ENCODE assay signal across 30 mouse cellular contexts in the genomic region with DNA sequence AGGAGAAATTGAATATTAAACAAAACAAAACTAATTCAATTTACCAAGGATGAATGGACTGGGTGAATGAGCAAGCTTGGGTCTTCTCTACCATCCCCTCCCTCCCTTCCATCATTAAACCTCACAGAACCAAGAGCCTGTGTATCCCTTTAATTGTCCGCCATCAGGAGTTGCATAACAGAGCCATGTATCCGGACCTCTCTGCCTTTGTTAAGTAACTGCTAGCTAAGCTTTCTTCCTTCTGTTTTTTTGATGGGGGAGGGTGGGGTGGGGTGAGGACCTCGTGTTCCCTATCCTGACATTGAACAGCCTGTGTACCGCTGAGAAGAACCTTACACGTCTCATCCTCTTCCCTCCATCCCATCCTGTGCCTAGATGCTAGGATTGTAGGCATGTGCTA.
DNase-seq lines count a peak whose midpoint lies in the region; ATAC-seq and TF ChIP-seq lines count a peak whose summit lies in the region.
"Had no signal": no experiment of that assay in that cellular context is flagged by ENCODE, and none has a peak within 500 bp of the region (broad histone marks: within the 10 kb centered on the region; RNA-seq: fewer than 3 reads in every experiment).

No protein-coding gene starts in this region.

- ATAC-seq in liver, postnatal 0 days = peak; percentile 17; the same call in 1 of the 2 replicates
- no peak for ATAC-seq in liver, embryonic 12.5 days
- peak; percentile 54 for ATAC-seq in granulocyte monocyte progenitor cell, adult 5-6 weeks (replicated peaks; ENCODE audit: poor library complexity, severe bottlenecking)
- no peak for ATAC-seq in hindbrain, embryonic 12.5 days (ENCODE audit: low FRiP score)
- ATAC-seq: activated CD4-positive, CD25-positive, alpha-beta regulatory T cell, adult 4 months; forebrain, embryonic 15.5 days; Patski had no signal

- WGBS in liver, postnatal 0 days (ENCODE audit: insufficient replicate concordance) = 36% methylated on average over 5 of the region's 5 CpGs
- 40% methylated on average over 5 of the region's 5 CpGs for WGBS in liver, embryonic 12.5 days (ENCODE audit: insufficient replicate concordance)
- 66% methylated on average over 5 of the region's 5 CpGs for WGBS in hindbrain, embryonic 12.5 days

- TF ChIP-seq CTCF in liver, postnatal 0 days (IDR thresholded peaks at IDR 0.05; ENCODE audit: low read depth) = no peak

- no peak overlapping the region for H3K27ac ChIP-seq in liver, postnatal 0 days (ENCODE audit: low read depth)
- H3K27ac ChIP-seq in liver, embryonic 12.5 days = no peak overlapping the region
- H3K27ac ChIP-seq in hindbrain, embryonic 12.5 days = no peak overlapping the region
- H3K27ac ChIP-seq: embryonic facial prominence, embryonic 10.5 days; embryonic facial prominence, embryonic 13.5 days; forebrain, embryonic 12.5 days; forebrain, embryonic 15.5 days; heart, embryonic 15.5 days; hindbrain, embryonic 15.5 days had no signal

- H3K4me1 ChIP-seq in liver, postnatal 0 days (ENCODE audit: insufficient read depth) = no peaks in the 10 kb centered on the region
- no peaks in the 10 kb centered on the region for H3K4me1 ChIP-seq in liver, embryonic 12.5 days
- H3K4me1 ChIP-seq in hindbrain, embryonic 12.5 days = no peaks in the 10 kb centered on the region
- H3K4me1 ChIP-seq: heart, embryonic 12.5 days; heart, embryonic 15.5 days; hindbrain, embryonic 15.5 days had no signal

- no peak overlapping the region for H3K9ac ChIP-seq in liver, postnatal 0 days (replicated peaks)
- no peak overlapping the region for H3K9ac ChIP-seq in liver, embryonic 12.5 days
- H3K9ac ChIP-seq in hindbrain, embryonic 12.5 days = no peak overlapping the region
- H3K9ac ChIP-seq: embryonic facial prominence, embryonic 13.5 days; forebrain, embryonic 12.5 days; forebrain, embryonic 15.5 days; heart, embryonic 12.5 days; heart, embryonic 15.5 days; hindbrain, embryonic 15.5 days had no signal

- no peaks in the 10 kb centered on the region for H3K27me3 ChIP-seq in liver, postnatal 0 days (ENCODE audit: insufficient read depth, low read length)
- no peaks in the 10 kb centered on the region; the same call in 1 of the 2 replicates for H3K27me3 ChIP-seq in liver, embryonic 12.5 days (replicated peaks)
- H3K27me3 ChIP-seq in hindbrain, embryonic 12.5 days = peaks cover 10% of the 10 kb centered on the region
- H3K27me3 ChIP-seq: CH12.LX had no signal

- H3K9me3 ChIP-seq in liver, postnatal 0 days (ENCODE audit: low read length) = no peaks in the 10 kb centered on the region
- H3K9me3 ChIP-seq in liver, embryonic 12.5 days (replicated peaks) = no peaks in the 10 kb centered on the region
- no peaks in the 10 kb centered on the region for H3K9me3 ChIP-seq in hindbrain, embryonic 12.5 days (replicated peaks)
- H3K9me3 ChIP-seq: embryonic facial prominence, embryonic 10.5 days; embryonic facial prominence, embryonic 13.5 days; forebrain, embryonic 12.5 days; forebrain, embryonic 15.5 days; heart, embryonic 12.5 days; heart, embryonic 15.5 days; hindbrain, embryonic 15.5 days had no signal

- no peak overlapping the region for H3K4me2 ChIP-seq in liver, postnatal 0 days (ENCODE audit: low read depth, low read length)
- H3K4me2 ChIP-seq in liver, embryonic 12.5 days = no peak overlapping the region
- H3K4me2 ChIP-seq in hindbrain, embryonic 12.5 days (replicated peaks) = no peak overlapping the region
- H3K4me2 ChIP-seq: embryonic facial prominence, embryonic 13.5 days; forebrain, embryonic 12.5 days; forebrain, embryonic 15.5 days; heart, embryonic 12.5 days; heart, embryonic 15.5 days; hindbrain, embryonic 15.5 days had no signal

- no peak for TF ChIP-seq EP300 in liver, postnatal 0 days (IDR thresholded peaks at IDR 0.05; ENCODE audit: low read depth)

- no peaks in the 10 kb centered on the region for H3K36me3 ChIP-seq in liver, postnatal 0 days (replicated peaks; ENCODE audit: insufficient read depth, low read length)
- no peaks in the 10 kb centered on the region for H3K36me3 ChIP-seq in liver, embryonic 12.5 days
- no peaks in the 10 kb centered on the region for H3K36me3 ChIP-seq in hindbrain, embryonic 12.5 days
- H3K36me3 ChIP-seq: embryonic facial prominence, embryonic 10.5 days; embryonic facial prominence, embryonic 13.5 days; forebrain, embryonic 12.5 days; forebrain, embryonic 15.5 days; G1E; heart, embryonic 12.5 days; heart, embryonic 15.5 days; hindbrain, embryonic 15.5 days had no signal

- no peak overlapping the region for H3K4me3 ChIP-seq in liver, postnatal 0 days (ENCODE audit: low read depth, low read length)
- no peak overlapping the region for H3K4me3 ChIP-seq in liver, embryonic 12.5 days
- no peak overlapping the region for H3K4me3 ChIP-seq in hindbrain, embryonic 12.5 days
- H3K4me3 ChIP-seq: embryonic facial prominence, embryonic 10.5 days; embryonic facial prominence, embryonic 13.5 days; erythroblast, embryonic 14.5 days; forebrain, embryonic 12.5 days; forebrain, embryonic 15.5 days; heart, embryonic 12.5 days; heart, embryonic 15.5 days; hindbrain, embryonic 15.5 days had no signal

- DNase-seq in liver, postnatal 0 days = no peak
- peak; percentile 21 for DNase-seq in R1 (ENCODE audit: low read depth, low spot score)
- no peak for DNase-seq in ovary, adult 18-20 months (ENCODE audit: low spot score)
- DNase-seq: adrenal gland, adult 8-10 months; adrenal gland, postnatal 25 days; B cell, adult 2 months; cerebellum, adult 11-12 months; cerebellum, adult 8-10 months; cerebellum, postnatal 10 days; cerebellum, postnatal 36 days; embryo, embryonic 11 days; gastrocnemius, postnatal 25 days; heart, adult 18-20 months; heart, postnatal 10 days; heart, postnatal 36 days had no signal

Comparison
In these comparisons a context has a peak if more than half of its experiments do, and no peak if none do; other contexts are left out.
1. ATAC-seq: peak in liver, postnatal 0 days (single experiment) and granulocyte monocyte progenitor cell, adult 5-6 weeks (single experiment); none in liver, embryonic 12.5 days (single experiment) and hindbrain, embryonic 12.5 days (single experiment).